Mouse (Mus musculus) right cerebral cortex, postnatal 14 days (tissue): ENCODE data around the gene Ppp1r7.
"Not testable (repeated sequence)": the region's sequence is repeated elsewhere in the genome, so short reads cannot be mapped to it uniquely, and the experiment has no call there.

Experiments
- DNase-seq: peaks from one replicate; pipeline ENCODE4 v3.0.0; 2022

The Ppp1r7 gene

DNA sequence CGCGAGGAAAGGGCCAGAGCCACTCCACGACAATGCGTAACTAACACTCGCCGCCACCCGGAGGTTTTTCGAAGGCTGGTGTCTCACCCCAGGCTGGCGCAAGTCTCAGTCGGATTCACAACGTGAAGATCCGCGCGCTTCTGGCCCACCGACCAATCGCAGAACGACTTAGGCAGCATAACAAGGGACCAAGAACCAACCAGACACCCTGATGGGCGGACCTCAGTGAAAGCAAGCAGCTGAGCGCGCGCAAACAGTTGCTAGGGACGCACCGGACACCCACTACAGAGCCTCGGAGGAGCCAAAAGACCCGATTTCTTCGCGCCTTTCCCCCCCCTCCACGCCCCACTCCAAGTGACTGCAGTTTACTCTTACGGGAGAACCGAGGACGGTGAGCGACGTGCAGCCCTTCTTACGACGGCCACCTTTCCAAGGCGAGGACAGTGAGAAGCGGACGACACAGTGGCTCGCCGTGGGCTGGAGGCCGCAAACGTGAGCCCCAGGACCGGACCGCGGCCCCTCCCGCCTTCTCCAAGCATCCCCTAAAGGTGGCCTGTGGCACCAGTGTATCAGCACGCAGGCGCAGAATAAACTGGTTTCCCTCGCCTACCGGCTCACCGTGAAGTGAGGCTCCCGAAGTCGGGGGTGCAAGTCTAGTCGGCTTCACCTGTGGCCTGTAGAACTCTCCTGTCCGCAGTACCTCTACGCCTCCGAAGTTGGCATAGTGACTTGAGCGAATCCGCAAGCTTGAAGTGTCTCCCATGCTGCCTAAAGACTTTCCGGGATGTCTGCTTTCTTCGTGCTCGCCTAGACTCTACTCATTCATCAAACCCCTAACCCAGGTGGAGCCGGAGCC lies at the start of gene Ppp1r7, which contains the start of gene Pask:
Gene Ppp1r7, plus strand, starts transcription at position 207 of the 856 bp plus-strand sequence.
Gene Pask, minus strand, starts transcription at position 835 of the 856 bp plus-strand sequence.
- peak; percentile 94 for DNase-seq

DNA sequence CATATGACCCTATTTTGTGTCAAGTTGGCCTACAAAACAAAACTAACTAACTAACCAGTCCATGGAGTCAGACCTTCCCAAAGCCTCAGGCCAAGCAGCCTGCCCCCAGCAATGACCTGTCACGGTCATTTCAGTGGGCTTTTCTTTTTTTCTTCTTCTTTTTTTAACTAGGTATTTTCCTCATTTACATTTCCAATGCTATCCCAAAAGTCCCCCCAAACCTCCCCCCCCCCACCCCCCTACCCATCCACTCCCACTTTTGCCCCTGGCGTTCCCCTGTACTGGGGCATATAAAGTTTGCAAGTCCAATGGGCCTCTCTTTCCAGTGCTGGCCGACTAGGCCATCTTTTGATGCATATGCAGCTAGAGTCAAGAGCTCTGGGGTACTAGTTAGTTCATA lies 48.2 kb upstream of the Ppp1r7 start:
- not testable (repeated sequence) for DNase-seq

DNA sequence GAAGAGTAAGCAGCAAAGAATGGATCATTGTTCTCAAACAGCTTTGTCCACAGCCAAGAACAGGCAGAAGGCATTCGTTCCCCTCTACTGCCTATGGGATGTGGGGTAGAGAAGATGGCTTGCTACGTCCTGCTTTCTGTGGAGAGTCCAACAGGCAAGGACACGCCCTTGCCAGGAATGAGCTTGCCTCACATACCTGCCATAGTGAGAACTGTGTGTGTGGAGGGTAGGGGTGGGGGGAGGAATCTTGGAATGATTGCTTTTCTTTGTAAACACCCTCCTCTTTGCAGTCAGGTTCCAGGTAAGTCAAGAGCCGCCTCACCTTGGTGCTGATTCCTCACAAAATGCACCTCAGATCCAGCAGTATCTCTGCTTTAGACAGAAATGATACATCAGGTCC lies 42.9 kb upstream of the Ppp1r7 start:
- no peak for DNase-seq

DNA sequence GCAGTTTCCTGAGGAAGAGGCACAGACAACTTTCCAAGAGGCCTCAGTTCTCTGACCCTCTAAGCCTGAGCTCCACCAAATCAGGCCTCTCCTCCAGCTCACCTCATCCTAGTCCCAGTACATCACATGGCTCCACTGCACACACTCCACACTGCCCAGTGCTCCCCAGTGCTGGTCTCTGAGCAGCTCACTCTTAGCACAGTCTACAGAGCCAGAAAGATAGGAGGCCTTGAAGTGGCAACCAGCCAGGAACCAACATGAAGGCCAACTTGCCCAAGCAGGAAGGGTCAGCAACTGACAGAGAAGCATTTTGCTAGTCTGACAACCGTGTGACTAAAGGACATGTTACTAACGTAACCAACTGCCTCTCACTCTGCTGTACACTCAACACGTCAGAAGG lies 42.1 kb upstream of the Ppp1r7 start:
- no peak for DNase-seq

DNA sequence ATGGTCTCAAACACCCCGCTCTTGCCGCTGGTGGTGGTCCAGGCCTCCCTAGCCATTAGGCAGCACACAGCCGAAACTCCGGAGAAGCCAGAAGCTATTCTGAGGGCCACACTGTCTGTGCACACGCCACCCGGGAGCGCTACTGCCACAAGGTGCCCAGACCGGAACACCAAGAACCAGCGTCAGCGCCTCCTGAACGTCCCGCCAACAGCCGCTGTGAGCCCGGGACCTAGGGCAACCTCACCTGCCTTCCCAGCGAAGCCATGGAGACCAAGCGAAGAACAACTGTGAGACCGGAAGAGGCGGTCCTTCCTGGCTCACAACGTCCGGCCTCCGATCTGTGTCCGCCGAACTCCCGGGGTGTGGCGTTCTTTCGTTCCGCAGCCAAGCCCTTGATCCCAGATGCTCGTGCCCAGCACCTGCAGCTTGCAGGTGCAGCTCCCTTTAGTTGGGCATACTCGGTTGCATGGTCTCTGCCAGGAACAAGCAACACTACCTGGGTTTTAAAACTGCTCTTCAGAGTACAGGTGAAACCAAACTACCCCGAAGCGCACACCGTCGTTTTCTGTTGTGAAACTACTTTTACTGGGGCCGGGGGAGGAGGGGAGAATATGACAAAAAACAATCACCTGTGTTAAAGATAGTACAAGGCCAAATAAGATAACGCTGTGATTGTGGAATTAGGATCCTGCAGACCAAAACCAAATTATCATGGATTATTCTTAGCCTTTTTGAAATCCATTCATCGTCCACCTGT lies 36.9 kb upstream of the Ppp1r7 start, which contains the start of gene Mterf4:
Gene Mterf4, minus strand, starts transcription at position 335 of the 757 bp plus-strand sequence.
- peak; percentile 83 for DNase-seq

DNA sequence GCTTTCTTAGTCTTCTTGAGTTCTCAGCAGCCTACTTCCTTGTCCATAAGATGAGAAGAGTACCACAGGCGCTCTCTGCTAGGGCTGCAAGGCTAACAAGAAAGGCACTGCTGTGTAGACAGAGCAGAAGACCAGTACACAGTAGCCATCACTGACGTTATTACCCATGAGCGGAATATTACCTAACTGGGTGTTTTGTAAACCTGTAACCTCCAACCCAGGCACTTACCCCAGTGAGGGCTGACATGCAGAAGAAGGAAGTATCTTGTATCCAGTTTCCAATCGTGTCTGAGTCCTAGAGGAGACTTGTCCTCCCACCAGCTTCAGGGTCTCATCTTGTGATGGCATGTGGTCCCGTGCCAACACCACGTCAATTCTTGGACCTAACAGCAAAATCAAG lies 18.7 kb upstream of the Ppp1r7 start:
- no peak for DNase-seq

DNA sequence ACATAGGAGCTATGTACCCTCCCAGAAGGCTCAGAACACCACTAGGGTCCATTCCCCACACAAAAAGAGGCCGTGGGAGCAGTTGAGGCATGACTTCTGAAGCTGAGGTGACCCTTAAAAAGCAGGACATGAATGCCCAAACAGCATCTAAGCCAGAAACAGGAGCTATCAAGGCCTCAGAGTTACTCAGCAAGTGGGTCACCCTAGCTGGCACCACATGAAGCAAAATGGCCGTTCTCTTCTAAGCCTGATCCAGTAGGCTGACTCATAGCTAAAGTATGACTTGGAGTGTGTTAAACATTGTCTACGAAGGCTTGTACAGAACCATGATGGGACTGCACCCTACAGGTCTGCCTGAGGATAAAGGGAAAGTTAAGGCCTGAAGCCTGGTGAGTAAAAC lies 16.2 kb upstream of the Ppp1r7 start:
- no peak for DNase-seq

DNA sequence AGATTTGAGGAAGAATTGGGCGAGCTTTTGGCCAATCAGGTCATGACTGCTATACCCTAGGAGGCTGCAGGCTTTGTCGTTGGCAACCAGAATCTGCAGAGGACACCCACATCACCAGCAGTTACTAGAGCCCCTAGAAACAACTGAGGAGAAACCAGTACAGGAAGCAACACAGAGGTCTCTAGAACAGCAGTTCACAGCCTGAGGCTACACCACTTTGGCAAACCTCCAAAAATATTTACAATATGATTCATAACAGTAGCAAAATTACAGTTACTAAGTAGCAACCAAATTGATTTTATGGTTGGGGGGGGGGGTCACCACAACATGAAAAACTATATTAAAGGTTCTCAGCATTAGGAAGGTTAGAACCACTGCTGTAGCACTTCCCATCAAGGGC lies 8.0 kb upstream of the Ppp1r7 start:
- no peak for DNase-seq

DNA sequence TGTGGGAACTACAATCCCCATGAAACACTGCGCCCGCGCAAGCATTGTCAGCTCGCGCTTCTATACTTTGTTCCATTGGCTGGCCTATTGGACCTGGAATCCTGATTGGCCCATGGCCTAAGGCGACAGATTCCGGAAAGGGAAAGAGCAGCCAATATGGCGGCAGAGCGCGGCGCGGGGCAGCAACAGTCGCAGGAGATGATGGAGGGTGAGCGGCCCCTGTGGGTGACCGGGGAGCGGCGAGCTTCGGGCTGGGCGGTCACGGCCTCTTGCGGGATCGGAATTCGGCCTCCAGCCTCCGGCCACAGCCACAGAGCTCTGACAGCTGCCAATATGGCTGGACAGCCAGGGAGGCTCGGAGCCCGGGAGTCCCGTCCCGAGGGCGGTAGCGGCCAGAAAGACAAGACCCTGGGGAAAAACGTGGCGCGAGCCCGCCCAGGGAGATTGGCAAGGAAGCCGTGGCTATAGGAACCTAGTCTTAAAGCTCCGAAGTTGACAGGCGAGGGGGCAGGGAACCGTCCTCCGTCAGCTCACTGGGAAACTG lies 922 bp downstream of the Ppp1r7 start:
- peak; percentile 93 for DNase-seq

DNA sequence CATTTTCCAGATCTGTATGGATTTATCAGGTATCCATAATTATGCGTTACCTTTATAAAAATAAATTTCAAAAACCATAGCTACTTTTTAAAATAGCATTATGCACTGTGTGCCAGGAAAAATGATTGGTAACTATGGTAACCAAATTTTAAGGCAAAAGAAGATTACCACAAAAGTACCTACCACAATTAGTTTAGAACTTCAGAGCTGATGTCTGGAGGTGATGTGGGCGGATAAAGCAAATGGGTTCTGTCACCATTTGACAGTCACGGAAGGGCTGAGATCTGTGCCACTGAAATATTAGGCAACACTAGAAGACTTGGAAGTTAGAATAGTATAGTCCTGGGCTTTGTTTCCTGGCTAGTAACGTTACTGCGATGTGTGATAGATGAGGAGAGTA lies 4.5 kb downstream of the Ppp1r7 start:
- DNase-seq, result no peak

DNA sequence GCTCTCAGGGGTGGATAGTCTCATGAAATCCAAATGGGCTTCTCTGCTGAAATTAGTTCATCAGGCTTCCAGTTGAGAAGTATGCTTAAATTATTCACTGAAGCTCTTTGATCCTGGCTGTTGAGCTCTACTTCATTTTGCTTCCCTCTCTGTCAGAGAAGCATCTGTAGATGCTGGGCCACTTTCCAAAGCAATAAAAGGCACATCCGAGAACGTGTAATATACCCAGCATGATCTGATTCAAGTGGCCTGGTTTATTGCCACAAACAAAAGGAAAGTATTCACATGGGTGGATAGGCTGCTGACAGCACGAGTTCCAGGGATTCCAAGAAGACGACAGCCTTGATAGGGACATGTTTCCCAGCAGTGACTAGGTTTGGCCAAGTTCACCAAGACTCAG lies 7.0 kb downstream of the Ppp1r7 start:
- no peak for DNase-seq

DNA sequence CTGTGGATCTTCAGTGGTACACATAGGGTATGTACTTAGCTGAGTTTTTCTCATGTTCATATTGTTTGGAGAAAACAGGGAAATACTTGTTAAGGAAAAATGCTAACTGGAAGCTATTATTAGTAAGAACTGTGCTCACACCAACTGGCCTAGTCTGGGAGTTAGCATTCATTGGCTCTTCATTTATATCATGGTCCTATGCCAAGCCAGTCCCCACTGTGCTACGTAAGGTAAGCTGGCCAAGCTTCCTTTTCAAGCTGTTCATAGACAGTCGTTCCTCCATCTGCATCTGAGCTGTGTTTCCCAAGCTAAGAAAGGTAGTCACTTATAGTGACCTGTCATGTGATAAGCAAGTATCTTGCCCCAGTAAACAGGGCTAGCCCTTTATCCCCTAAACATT lies 10.1 kb downstream of the Ppp1r7 start:
- DNase-seq, result peak; percentile 30

DNA sequence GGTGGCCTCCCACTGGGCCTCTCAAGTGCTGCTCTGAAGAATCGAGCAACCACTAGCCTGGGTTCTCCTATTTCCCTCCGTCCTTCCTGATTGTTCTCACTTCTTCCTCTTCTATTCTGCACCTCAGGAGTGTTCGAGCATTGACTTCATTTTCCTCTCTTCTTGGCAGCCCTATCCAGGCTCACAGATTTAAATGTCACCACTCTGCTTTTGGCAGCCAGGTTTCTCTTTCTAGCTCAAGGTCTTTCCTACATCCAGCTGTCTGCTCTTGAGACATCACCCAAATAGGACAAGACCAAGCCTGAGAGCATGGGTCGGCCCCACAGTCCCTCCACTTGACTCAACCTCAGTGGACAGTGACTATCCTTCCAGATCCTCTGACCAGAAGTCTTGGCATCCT lies 20.0 kb downstream of the Ppp1r7 start:
- DNase-seq, result no peak

DNA sequence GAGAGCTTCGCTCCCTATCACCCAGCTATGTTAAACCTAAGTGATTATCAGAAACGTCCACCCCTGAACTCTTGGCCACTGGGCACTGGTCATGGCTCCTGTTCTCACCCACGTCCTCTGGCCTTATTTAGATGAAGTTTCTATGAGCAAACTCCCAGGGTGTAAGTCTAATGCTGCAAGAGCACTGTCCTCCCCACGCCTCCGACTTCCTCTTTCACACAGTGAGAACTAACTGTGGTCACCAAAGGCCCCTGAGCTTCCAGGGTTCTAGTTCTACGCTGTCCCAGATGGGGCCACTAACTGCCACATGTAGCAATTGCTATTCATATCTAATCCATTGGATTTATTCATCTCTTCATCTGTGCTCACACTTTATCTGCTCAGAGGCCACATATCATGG lies 23.0 kb downstream of the Ppp1r7 start:
- no peak for DNase-seq

DNA sequence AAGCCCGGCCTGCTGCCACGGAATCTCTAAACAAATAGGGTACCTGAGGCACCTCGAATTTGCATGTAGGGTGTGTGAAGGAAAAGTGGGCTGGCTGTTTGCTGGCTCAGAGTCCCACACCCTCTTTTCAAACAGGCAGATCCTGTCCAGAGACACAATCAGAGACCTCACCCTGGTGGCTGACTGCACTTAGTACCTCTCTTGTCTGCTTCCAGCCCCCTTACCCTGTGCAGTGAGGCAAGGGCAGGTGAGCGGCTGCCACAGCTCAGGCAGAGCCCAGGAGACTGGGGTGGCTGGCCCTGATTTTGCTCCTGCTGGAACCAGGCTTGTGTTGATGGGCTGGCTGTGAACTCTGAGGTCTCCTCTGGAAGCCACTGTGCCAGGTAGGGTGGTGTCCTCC lies 31.0 kb downstream of the Ppp1r7 start, which contains the start of gene Ano7:
Gene Ano7, plus strand, starts transcription at position 266 of the 400 bp plus-strand sequence.
- DNase-seq, result no peak

DNA sequence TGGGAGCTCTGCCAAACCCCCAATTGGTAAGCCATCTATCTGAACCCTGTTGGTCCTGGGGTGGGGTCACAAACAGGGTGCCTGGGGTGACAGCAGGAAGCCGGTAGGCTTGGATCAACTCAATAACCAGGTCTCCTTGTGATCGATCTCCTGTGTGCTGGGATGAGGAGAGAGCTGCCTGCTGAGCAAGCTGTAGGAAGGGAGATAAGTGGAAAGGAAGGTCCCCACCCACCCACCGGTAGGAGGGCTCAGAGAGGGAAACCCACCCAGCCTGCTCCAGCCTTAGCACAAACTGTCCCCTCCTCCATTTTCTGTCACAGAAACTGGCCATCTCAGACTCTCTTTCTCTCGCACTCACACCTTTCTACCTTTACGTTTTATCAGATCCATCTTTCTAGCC lies 34.7 kb downstream of the Ppp1r7 start:
- DNase-seq, result no peak

DNA sequence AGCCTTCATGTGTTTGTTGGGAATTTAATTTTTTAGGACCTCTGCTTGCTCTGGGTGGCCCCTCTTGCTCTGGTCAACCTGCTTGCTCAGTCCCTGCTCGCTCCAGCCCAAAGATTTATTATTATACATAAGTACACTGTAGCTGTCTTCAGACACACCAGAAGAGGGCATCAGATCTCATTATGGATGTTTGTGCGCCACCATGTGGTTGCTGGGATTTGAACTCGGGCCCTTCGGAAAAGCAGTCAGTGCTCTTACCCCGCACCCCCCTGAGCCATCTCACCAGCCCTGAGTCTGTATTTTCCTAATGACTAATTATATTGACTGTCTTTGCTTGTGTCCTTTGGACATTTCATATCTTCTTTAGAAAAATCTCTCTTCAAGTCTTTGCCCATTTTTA lies 36.5 kb downstream of the Ppp1r7 start:
- DNase-seq, result no peak

DNA sequence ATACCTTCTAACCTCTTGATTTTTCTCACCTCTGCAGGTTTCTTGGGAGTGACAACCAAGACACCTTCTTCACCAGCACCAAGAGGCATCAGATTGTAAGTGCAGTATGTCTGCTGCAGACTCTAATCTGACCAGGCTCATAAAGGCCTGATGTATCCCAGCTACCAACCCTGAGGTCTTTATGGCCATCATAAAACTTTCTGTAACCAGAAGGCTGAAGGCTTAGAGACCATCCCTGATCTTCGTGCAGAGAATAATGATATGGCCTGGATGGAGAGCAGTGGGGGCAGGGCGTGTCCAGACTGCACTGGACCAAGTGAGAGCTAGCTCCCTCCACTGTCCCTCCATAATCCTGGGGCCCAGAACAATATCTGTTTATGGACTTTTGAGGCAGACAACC lies 44.5 kb downstream of the Ppp1r7 start:
- no peak for DNase-seq

DNA sequence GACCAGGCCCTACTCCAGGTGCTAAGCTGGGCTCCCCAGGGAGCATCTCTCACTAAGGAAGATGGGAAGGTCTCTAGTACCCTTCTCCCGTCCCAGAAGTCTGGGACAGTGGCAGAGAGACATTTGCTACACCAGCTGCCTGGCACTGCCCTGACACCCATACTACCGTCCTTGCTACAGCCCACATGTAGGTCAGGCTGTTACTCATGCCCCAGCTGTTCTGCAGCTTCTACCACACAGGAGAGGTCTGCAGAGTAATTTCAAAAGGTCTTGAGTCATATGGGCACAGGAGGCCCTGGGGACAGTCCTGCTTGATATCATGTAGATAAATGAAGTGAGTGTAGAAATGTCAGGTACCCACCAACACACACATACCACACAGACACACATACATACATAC lies 46.3 kb downstream of the Ppp1r7 start:
- no peak for DNase-seq

DNA sequence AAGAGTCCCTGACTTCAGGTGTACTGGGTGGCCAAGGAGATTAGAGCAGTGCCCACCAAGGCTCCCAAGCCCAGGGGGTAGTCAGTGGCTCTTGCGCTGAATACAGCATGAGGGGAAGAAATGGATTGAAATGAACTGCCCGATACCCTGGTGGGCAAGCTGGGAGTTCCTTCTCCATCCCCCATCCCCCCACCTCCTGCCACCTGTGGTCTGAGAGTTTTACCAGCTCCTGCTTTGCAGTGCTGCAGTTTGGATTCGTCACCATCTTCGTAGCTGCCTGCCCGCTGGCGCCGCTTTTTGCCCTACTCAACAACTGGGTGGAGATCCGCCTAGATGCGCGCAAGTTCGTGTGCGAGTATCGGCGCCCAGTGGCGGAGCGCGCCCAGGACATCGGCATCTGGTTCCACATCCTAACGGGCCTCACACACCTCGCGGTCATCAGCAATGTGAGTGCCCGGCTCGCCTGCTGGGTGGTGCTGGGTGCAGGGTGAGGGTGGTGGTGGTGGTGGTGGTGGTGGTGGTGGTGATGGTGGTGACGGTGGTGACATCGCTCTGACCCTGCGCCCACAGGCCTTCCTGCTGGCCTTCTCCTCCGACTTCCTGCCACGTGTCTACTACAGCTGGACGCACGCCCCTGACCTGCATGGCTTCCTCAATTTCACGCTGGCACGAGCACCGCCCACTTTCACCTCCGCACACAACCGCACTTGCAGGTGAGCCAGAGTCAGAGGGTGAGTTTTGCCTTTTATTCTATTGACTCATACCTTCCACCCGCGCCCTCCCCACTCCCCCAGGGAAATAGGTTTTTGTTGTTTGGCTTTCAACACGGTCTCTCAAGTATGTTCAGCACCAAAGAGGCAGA lies 58.8 kb downstream of the Ppp1r7 start:
- DNase-seq, result peak; percentile 14

DNA sequence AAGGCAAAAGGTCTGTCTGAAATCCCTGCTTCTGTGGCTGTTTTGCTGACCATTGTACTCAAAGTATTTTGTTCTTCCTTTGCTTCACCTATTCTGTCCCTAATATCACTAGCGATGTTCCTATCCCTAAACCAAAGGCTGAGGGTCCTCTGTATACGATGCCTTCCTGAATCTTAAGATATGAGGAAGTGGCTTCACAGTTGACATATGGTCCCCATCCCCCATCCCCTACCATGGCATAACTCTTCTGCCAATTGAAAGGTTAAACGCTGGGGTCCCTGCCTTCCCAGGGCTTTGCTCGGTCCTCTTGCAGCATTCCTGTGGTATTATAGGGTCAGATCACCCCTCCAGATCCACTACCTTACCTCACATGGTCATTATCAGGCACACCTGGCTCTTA lies 60.7 kb downstream of the Ppp1r7 start:
- DNase-seq, result no peak
